Mouse (Mus musculus) megakaryocyte progenitor cell, adult 5-6 weeks (primary cell): ENCODE data around the gene Ndufaf8. TPM values are rescaled to one million over a fixed set of nuclear protein-coding genes. Genes with fewer than 3 reads are reported as not detected.

Source experiments
- ATAC-seq: replicated peaks from 2 replicates; pipeline ENCODE4 v1.8.0; 2016; ENCODE audit warnings: mild to moderate bottlenecking, moderate TSS enrichment, inconsistent platforms; ENCODE audit not compliant: poor library complexity
- total RNA-seq, 2 experiments: library from RNA; stranded (forward) in 1 of 2; stranded (reverse) in 1 of 2; fragments of 157-497, 149-512 nt in 1 of 2; fragments of 200-1000 nt in 1 of 2; gene quantifications; 2 replicates each; pipeline versions ENCODE4 v1.2.3 to v1.2.4; 2015 to 2017

Ndufaf8 gene
- total RNA-seq (2015) (18.6 and 24.5 TPM in 2 replicates), total RNA-seq (2017) (20.0 and 20.6 TPM in 2 replicates)

GRCm38 (mm10) chr11:120098588-120099511, at the start of gene Ndufaf8, which contains the start of gene Tepsin:
Gene Ndufaf8 (plus strand): TSS chr11:120098928.
Gene Tepsin (minus strand): TSS chr11:120098731.
- peak; percentile 93 for ATAC-seq

GRCm38 (mm10) chr11:120049067-120049466, 49.7 kb upstream of the Ndufaf8 start:
- no peak for ATAC-seq

DNA sequence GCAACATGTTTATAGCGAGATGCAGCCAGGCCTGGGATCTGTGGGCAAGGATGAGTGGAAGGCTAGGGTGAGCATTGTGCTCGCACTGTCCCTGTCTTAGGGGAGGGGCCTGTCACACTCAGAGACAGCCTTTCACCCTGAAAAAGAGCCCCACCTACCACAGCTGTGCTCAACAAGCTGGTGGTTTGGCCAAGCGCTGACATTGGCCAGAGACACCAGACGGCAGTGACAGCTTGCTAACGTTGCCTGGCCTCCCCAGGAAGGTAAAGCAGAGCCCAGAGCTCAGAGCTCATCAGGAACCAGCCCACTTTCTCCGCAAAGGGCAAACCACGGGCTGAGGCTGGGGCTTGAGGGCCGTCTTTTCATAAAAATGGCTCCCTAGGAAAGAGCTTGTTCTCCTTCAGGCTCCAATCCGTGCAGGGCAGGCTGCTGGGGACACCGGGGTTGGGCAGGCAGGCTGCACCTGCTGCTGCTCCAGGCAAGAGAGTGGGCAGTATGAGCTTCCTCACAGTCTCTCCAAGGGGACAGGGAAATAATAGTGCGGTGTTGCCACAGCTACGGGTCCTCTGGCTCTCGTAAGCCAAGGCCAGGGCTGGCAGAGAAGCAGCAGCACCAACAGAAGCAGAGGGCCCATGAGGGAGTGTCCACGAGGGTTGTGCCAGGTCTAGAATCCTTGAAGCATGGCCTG, 47.5 kb upstream of the Ndufaf8 start:
- peak; percentile 45 for ATAC-seq

DNA sequence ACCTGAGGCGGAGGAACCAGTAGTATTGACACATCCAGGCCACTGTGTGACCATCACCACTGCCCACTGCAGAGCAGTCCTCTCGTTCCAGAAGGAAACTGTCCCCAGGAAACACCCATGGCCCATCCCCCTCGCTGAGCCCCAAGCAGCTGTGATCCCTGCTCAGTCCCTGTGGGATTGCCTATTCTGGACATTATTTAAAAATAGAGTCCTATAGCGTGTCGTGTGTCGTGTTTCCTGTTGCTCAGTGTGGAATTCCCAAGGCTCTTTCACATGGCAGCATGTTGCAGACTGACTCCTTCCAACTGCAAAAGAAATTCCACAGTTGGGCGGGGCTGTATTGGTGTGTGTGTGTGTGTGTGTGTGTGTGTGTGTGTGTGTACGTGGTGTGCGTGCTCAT, 46.5 kb upstream of the Ndufaf8 start:
- no peak for ATAC-seq

DNA sequence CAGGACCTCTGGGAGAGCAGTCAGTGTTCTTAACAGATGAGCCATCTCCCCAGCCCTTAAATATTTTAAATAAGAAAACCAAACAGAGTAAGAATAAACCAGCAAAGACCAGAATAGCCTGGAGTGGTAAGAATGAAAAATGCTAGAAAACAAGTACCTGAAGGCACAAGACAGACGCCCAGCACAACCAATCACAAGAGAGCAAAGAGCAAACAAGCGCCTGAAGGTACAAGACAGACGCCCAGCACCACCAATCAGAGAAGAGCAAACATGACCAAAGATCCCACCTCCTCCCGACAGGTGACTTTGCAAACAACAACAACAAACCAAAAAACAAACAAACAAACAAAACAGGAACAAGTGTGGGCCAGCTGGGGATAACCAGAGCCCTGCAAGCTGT, 44.9 kb upstream of the Ndufaf8 start:
- no peak for ATAC-seq

GRCm38 (mm10) chr11:120055953-120056732, 42.6 kb upstream of the Ndufaf8 start:
- no peak for ATAC-seq

GRCm38 (mm10) chr11:120060634-120061033, 38.1 kb upstream of the Ndufaf8 start:
- ATAC-seq: no peak

- no peak for ATAC-seq
Observed at GRCm38 (mm10) chr11:120063326-120063725, 35.4 kb upstream of the Ndufaf8 start.

DNA sequence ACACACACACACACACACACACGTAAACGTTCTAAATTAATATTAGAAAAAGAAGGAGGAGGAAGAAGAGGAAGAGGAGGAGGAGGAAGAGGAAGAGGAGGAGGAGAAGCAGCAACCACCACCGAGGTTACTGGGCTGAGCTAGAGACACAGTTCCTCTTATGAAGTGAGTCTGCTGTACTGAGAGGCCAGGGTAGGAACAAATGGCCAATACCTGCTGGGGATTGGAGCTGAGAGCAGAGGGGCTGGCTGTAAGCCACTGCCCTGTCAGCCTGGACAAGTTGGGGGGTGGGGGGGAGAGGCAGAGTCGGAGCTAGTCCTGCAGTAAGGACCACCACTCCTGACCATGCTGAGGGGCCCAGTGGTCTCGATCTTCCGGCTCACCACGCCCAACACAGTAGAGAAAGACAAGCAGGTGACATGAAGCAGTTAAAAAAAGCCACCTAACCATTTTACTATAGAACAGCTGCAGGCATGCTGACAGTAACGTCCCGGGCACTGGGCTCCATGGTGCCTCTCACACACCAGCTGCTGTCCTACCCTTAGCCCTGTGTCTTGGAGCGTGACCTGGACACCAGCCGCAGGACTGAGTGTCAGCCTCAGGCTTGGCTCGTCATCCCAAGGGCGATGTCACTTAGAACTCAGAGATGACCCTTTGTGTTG, 34.6 kb upstream of the Ndufaf8 start:
- peak; percentile 38; the same call in 1 of the 2 replicates for ATAC-seq

DNA sequence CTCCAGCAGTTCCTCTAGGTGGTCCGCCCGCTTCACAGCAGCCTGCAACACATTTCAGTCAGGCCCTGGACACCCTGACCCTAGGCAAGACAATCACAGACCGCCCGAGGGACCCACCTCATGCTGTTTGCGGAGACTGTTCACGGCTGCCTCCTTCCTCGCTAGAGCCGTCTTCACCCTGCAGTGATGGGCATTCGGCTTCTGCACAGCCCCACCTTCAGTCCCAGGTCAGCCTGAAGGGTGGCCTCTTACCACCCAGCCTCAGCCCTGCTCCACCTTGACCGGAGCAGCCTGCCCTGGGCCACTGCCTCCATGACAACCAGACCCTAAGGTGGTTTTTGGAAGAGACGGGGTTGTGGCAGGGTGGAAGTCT, 34.1 kb upstream of the Ndufaf8 start:
- ATAC-seq: no peak

DNA sequence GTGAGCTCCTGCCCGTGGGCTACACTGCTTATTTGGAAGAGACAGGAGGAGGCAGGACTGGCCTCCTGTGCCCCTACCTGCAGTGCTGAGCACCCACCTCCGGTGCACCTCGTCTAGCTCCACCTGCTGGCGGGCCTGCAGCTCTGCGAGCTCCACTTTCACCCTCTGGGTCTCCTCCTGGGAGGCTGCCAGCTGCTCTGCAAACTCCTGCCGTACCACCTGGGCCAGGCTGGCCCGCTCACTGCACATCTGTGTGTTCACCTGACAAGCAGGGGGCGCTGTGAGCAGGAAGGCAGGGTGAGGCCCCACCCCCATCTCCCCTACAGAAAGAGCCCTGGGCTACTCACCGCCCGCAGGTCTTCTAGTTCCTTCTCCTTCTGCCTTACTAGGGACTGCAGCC, 33.4 kb upstream of the Ndufaf8 start:
- ATAC-seq: peak; percentile 69

DNA sequence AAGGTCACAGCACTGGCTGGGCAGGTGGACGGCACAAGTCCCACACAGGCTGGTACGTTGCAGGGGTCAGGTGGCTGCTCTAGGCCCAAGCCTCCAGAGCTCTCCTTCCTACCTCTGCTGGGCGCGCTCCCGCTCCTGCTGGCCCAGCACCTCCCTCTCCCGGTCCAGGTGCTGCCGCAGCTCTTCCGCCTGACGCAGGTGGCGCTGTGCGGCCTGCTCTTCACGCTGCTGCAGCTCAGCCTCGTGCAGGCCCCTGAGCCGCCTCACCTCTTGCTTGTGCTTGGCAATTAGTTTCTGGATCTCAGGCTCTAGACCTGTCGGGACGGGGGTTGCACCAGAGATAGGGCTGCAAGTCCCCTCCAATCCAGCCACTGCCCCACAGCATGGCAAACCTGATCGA, 30.9 kb upstream of the Ndufaf8 start:
- ATAC-seq: no peak

- ATAC-seq: no peak
Observed at GRCm38 (mm10) chr11:120069261-120069660, 29.5 kb upstream of the Ndufaf8 start.

- ATAC-seq: no peak
Observed at GRCm38 (mm10) chr11:120070286-120070930, 28.3 kb upstream of the Ndufaf8 start.

DNA sequence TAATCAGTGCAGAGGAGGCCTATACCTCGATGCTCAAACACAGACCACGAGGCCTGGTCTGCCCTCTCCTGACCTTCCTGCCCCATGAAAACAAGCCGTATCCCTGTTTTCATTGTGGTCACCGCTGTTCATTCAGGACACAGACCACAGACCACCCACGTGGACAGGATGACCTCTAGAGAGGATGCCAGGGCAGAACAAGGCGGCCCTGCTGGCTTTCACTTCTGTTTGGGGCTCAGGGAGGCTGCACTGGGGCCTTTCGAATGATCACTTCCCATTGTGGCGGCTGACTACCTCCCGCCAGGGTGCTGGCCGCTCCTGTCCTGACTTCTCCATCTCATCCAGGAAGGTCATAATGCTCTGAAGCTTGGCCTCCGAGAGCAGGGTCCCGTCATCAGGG, 27.7 kb upstream of the Ndufaf8 start:
- peak; percentile 44 for ATAC-seq

- no peak for ATAC-seq
Observed at GRCm38 (mm10) chr11:120071731-120072320, 26.9 kb upstream of the Ndufaf8 start.

DNA sequence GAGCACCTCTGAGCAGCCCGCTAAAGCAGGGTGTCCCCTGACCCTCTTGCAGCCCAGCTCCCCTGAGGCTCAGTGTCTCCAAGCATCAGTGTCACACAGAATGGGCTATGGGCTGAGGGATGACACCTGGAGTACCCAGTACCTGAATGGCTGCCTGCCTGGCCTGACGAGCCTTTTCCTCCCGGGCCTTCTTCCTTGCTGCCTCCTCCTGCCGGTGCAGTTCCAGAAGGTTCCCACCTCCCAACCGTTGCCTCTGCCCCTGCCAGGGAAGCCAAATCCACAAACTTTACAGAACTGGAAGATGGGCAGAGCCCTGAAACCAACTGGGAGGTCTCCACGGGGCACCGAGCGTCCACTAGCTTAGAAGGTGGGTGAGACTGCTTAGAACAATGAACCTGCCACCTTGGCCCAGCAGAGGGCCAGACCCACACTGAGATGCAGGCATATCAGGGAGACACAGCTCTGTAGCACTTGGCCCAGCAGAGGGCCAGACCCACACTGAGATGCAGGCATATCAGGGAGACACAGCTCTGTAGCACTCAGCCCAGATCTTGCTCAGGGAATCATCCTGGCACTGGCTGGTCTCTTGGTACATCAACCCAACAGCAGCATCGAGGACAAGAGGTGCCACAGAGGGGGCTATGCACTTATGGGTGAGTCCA, 25.6 kb upstream of the Ndufaf8 start:
- ATAC-seq: peak; percentile 88

DNA sequence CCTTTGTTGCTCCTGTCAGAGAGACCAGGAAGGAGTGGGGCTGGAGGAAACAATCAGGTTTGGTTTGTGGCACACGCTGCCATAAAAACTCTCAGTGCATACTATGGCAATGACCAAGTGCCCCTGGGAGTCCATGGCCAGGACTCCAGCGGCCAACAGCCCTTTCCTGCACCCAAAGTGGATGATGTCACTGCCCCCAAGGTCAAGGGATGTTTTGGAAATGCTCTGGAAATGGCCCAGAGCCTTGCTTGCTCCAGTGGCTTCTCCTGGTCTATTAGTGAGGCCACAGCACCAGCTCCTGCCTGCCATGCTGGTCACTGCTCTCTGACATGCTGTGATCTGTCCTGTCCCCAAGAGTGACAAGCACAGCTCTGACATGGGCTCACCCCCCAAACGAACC, 22.5 kb upstream of the Ndufaf8 start:
- ATAC-seq: no peak

GRCm38 (mm10) chr11:120080282-120080681, 18.4 kb upstream of the Ndufaf8 start:
- ATAC-seq: no peak
